Mouse (Mus musculus): ENCODE measurements around the gene Alpk1. TPM values are rescaled to one million over a fixed set of nuclear protein-coding genes. Genes with fewer than 3 reads are reported as not detected.

The Alpk1 gene
- polyA plus RNA-seq, 1 experiment from 2014 or later, result 0.92 TPM

GRCm38 (mm10) chr3:127696541-127696940, 83.8 kb downstream of the Alpk1 start:
- Histone ChIP-seq H3K9ac (ENCODE audit: low read length) (no peak overlapping the region), H3K9me3 (replicated peaks; ENCODE audit: control insufficient read depth, low read length) (no peaks in the 10 kb centered on the region), H3K4me2 (ENCODE audit: low read depth, low read length) (no peak overlapping the region), H3K4me3 (ENCODE audit: low read length) (no peak overlapping the region), H3K4me1 (ENCODE audit: control insufficient read depth, insufficient read depth, low read length) (no peaks in the 10 kb centered on the region), H3K36me3 (ENCODE audit: control insufficient read depth, insufficient read depth) (no peaks in the 10 kb centered on the region), H3K27me3 (ENCODE audit: control insufficient read depth, insufficient read depth, low read length) (peaks cover 18% of the 10 kb centered on the region), H3K27ac (ENCODE audit: low read length) (no peak overlapping the region)
- no peak for ATAC-seq (replicated peaks; ENCODE audit: extremely low read depth, insufficient read depth, low FRiP score)
- WGBS, result 68% methylated on average over 11 of the region's 11 CpGs

GRCm38 (mm10) chr3:127694802-127695771, 85.2 kb downstream of the Alpk1 start:
- no peaks in the 10 kb centered on the region for H3K9me3 ChIP-seq (replicated peaks; ENCODE audit: control insufficient read depth, low read length)
- 19% methylated on average over 43 of the region's 43 CpGs for WGBS
- H3K27ac ChIP-seq (ENCODE audit: low read length), result no peak overlapping the region

GRCm38 (mm10) chr3:127691230-127691629, 89.1 kb downstream of the Alpk1 start:
- H3K27ac ChIP-seq (ENCODE audit: low read length), result no peak overlapping the region
- no peaks in the 10 kb centered on the region for H3K9me3 ChIP-seq (replicated peaks; ENCODE audit: control insufficient read depth, low read length)
- WGBS, result 62% methylated on average over 4 of the region's 4 CpGs

More at GRCm38 (mm10) chr3:127694802-127695771, 85.2 kb downstream of the Alpk1 start:
- H3K4me2 ChIP-seq (ENCODE audit: low read depth, low read length), result peak overlapping the region; percentile 51
- ATAC-seq (replicated peaks; ENCODE audit: extremely low read depth, insufficient read depth, low FRiP score), result no peak
- no peak overlapping the region for H3K9ac ChIP-seq (ENCODE audit: low read length)
- H3K36me3 ChIP-seq (ENCODE audit: control insufficient read depth, insufficient read depth), result no peaks in the 10 kb centered on the region
- H3K4me3 ChIP-seq (ENCODE audit: low read length), result peak overlapping the region; percentile 24; the same call in 1 of the 2 replicates
- no peaks in the 10 kb centered on the region for H3K4me1 ChIP-seq (ENCODE audit: control insufficient read depth, insufficient read depth, low read length)
- H3K27me3 ChIP-seq (ENCODE audit: control insufficient read depth, insufficient read depth, low read length), result peaks cover 18% of the 10 kb centered on the region

GRCm38 (mm10) chr3:127679703-127680102, 100.6 kb downstream of the Alpk1 start:
- 82% methylated on average over 15 of the region's 15 CpGs for WGBS
- Histone ChIP-seq H3K36me3 (ENCODE audit: control insufficient read depth, insufficient read depth) (no peaks in the 10 kb centered on the region), H3K9ac (ENCODE audit: low read length) (no peak overlapping the region), H3K27me3 (ENCODE audit: control insufficient read depth, insufficient read depth, low read length) (no peaks in the 10 kb centered on the region), H3K27ac (ENCODE audit: low read length) (no peak overlapping the region), H3K4me3 (ENCODE audit: low read length) (no peak overlapping the region), H3K9me3 (replicated peaks; ENCODE audit: control insufficient read depth, low read length) (no peaks in the 10 kb centered on the region), H3K4me2 (ENCODE audit: low read depth, low read length) (no peak overlapping the region), H3K4me1 (ENCODE audit: control insufficient read depth, insufficient read depth, low read length) (no peaks in the 10 kb centered on the region)
- ATAC-seq (replicated peaks; ENCODE audit: extremely low read depth, insufficient read depth, low FRiP score), result no peak

More at GRCm38 (mm10) chr3:127691230-127691629, 89.1 kb downstream of the Alpk1 start:
- H3K4me3 ChIP-seq (ENCODE audit: low read length), result no peak overlapping the region
- no peaks in the 10 kb centered on the region for H3K4me1 ChIP-seq (ENCODE audit: control insufficient read depth, insufficient read depth, low read length)
- H3K36me3 ChIP-seq (ENCODE audit: control insufficient read depth, insufficient read depth), result no peaks in the 10 kb centered on the region
- H3K27me3 ChIP-seq (ENCODE audit: control insufficient read depth, insufficient read depth, low read length), result peaks cover 15% of the 10 kb centered on the region
- H3K4me2 ChIP-seq (ENCODE audit: low read depth, low read length), result no peak overlapping the region
- no peak overlapping the region for H3K9ac ChIP-seq (ENCODE audit: low read length)
- no peak for ATAC-seq (replicated peaks; ENCODE audit: extremely low read depth, insufficient read depth, low FRiP score)

GRCm38 (mm10) chr3:127661646-127662531, 118.4 kb downstream of the Alpk1 start:
- Histone ChIP-seq H3K9me3 (replicated peaks; ENCODE audit: control insufficient read depth, low read length) (no peaks in the 10 kb centered on the region), H3K27ac (ENCODE audit: low read length) (no peak overlapping the region), H3K4me2 (ENCODE audit: low read depth, low read length) (no peak overlapping the region), H3K9ac (ENCODE audit: low read length) (no peak overlapping the region), H3K4me1 (ENCODE audit: control insufficient read depth, insufficient read depth, low read length) (no peaks in the 10 kb centered on the region), H3K27me3 (ENCODE audit: control insufficient read depth, insufficient read depth, low read length) (no peaks in the 10 kb centered on the region), H3K4me3 (ENCODE audit: low read length) (no peak overlapping the region), H3K36me3 (ENCODE audit: control insufficient read depth, insufficient read depth) (no peaks in the 10 kb centered on the region)
- ATAC-seq (replicated peaks; ENCODE audit: extremely low read depth, insufficient read depth, low FRiP score), result no peak
- WGBS, result 69% methylated on average over 22 of the region's 22 CpGs

GRCm38 (mm10) chr3:127660712-127661111, 119.6 kb downstream of the Alpk1 start:
- ATAC-seq (replicated peaks; ENCODE audit: extremely low read depth, insufficient read depth, low FRiP score), result no peak
- no peak overlapping the region for H3K9ac ChIP-seq (ENCODE audit: low read length)
- H3K27ac ChIP-seq (ENCODE audit: low read length), result no peak overlapping the region
- H3K27me3 ChIP-seq (ENCODE audit: control insufficient read depth, insufficient read depth, low read length), result no peaks in the 10 kb centered on the region
- no peaks in the 10 kb centered on the region for H3K36me3 ChIP-seq (ENCODE audit: control insufficient read depth, insufficient read depth)
- H3K4me3 ChIP-seq (ENCODE audit: low read length), result no peak overlapping the region
- no peaks in the 10 kb centered on the region for H3K9me3 ChIP-seq (replicated peaks; ENCODE audit: control insufficient read depth, low read length)
- WGBS, result 79% methylated on average over 7 of the region's 7 CpGs
- H3K4me2 ChIP-seq (ENCODE audit: low read depth, low read length), result no peak overlapping the region
- no peaks in the 10 kb centered on the region for H3K4me1 ChIP-seq (ENCODE audit: control insufficient read depth, insufficient read depth, low read length)

- no peak overlapping the region for H3K4me3 ChIP-seq (ENCODE audit: low read length)
- 53% methylated on average over 7 of the region's 7 CpGs for WGBS
- no peaks in the 10 kb centered on the region for H3K9me3 ChIP-seq (replicated peaks; ENCODE audit: control insufficient read depth, low read length)
- H3K36me3 ChIP-seq (ENCODE audit: control insufficient read depth, insufficient read depth), result no peaks in the 10 kb centered on the region
- H3K9ac ChIP-seq (ENCODE audit: low read length), result no peak overlapping the region
- no peaks in the 10 kb centered on the region for H3K4me1 ChIP-seq (ENCODE audit: control insufficient read depth, insufficient read depth, low read length)
- ATAC-seq (replicated peaks; ENCODE audit: extremely low read depth, insufficient read depth, low FRiP score), result no peak
- peaks cover 4% of the 10 kb centered on the region; the same call in 1 of the 2 replicates for H3K27me3 ChIP-seq (ENCODE audit: control insufficient read depth, insufficient read depth, low read length)
- no peak overlapping the region for H3K4me2 ChIP-seq (ENCODE audit: low read depth, low read length)
- no peak overlapping the region for H3K27ac ChIP-seq (ENCODE audit: low read length)
These were observed 128.3 kb downstream of the Alpk1 start for GRCm38 (mm10) chr3:127651742-127652653.

- Histone ChIP-seq H3K4me3 (ENCODE audit: low read length) (no peak overlapping the region), H3K4me2 (ENCODE audit: low read depth, low read length) (no peak overlapping the region), H3K27ac (ENCODE audit: low read length) (no peak overlapping the region), H3K4me1 (ENCODE audit: control insufficient read depth, insufficient read depth, low read length) (no peaks in the 10 kb centered on the region), H3K27me3 (ENCODE audit: control insufficient read depth, insufficient read depth, low read length) (peaks cover 51% of the 10 kb centered on the region), H3K36me3 (ENCODE audit: control insufficient read depth, insufficient read depth) (no peaks in the 10 kb centered on the region), H3K9me3 (replicated peaks; ENCODE audit: control insufficient read depth, low read length) (no peaks in the 10 kb centered on the region), H3K9ac (ENCODE audit: low read length) (no peak overlapping the region)
- ATAC-seq (replicated peaks; ENCODE audit: extremely low read depth, insufficient read depth, low FRiP score), result no peak
- WGBS, result 57% methylated on average over 18 of the region's 18 CpGs
These were observed 134.0 kb downstream of the Alpk1 start for GRCm38 (mm10) chr3:127646156-127646825.
